In the genomic region with DNA sequence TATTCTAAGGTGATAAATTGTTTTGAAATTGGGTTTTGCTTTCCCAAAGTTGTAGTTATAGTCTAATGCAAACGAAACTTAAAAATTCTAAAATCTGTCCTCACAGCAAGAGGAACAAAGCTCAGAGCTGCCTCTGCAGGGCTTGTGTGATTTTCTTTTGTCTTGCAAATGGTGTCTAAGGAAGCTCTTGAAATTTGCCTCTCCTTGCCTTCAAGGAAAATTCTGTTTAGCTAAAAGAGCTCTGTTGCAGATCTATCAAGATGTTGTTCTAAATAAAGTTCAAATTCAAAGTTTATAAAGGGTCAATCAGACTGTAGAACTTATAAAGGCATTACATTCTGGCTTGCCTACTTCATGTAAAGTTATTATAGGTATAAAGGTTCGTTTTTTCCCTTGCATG, we compare ENCODE assay signal across 29 mouse cellular contexts. TPM values are rescaled to one million over a fixed set of nuclear protein-coding genes. Genes with fewer than 3 reads are reported as not detected.
"Had no signal": no experiment of that assay in that cellular context is flagged by ENCODE, and none has a peak within 500 bp of the region (broad histone marks: within the 10 kb centered on the region; RNA-seq: fewer than 3 reads in every experiment).

No protein-coding gene starts in this region.

RNA-seq across cellular contexts. Expression of a gene that starts 53.6 kb away (rescaled TPM):
- polyA plus RNA-seq: limb, embryonic 10.5 days; limb, embryonic 11.5 days; limb, embryonic 12.5 days; limb, embryonic 13.5 days; limb, embryonic 15.5 days; liver, adult 2 months; liver, embryonic 11.5 days; liver, embryonic 12.5 days; liver, embryonic 13.5 days; liver, embryonic 14.5 days; liver, embryonic 15.5 days; liver, embryonic 16.5 days; liver, postnatal 0 days; lung, adult 2 months; lung, embryonic 14.5 days; lung, embryonic 15.5 days; lung, embryonic 16.5 days; lung, postnatal 0 days; macrophage; midbrain, embryonic 10.5 days; midbrain, embryonic 12.5 days; midbrain, embryonic 13.5 days; midbrain, embryonic 14.5 days; midbrain, embryonic 15.5 days; midbrain, embryonic 16.5 days; midbrain, postnatal 0 days; myocyte; neural tube, embryonic 11.5 days; neural tube, embryonic 12.5 days had no signal
